Mouse (Mus musculus): ENCODE measurements at regions not wholly inside any gene's neighbourhood (a gene's known extent, or its start where the extent isn't known, plus 50 kb on each side); places are given as distances from the start of the nearest gene placed in this dataset.

DNA sequence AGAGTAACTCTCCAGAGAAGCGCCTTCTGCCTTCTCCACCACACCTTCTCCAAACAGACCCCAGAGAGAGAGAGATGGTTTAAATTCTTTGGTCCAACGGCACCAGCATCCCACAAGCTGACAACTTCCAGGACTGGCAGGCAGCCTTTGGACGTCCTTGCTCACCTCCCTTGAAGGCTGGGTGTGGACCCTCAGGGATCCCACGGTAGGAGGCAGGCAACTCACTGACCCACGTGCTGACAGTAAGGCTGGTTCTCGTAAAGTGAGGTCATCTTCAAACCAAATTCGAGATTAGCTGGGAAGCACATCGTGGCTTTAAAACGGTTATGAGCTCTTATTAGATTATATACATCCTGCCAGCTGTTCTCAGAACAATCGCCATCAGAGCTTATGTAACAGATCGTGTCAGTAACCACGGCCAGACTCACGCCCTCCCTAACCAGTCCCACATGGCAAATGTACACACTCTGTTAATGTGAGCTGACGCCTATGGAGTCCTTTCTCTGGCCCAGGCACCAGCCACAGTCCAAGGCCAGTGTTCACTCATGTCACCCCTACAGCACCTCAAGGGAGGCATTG lies 239.9 kb upstream of the Rtl1 start:
- TF ChIP-seq EP300 (optimal IDR thresholded peaks at IDR 0.05) (no peak), CTCF (IDR thresholded peaks at IDR 0.05; ENCODE audit: low read depth) (no peak)

Data from stomach, postnatal 0 days (tissue).